Mouse (Mus musculus) kidney, adult 2 months (tissue): ENCODE data around the gene Mrto4. TPM values are rescaled to one million over a fixed set of nuclear protein-coding genes. Genes with fewer than 3 reads are reported as not detected.
A peak's percentile ranks its signal among the peaks of the same experiment; 100 is the strongest.

Source experiments
- DNase-seq: peaks from one replicate; pipeline ENCODE4 v3.0.0; 2021
- H3K27ac ChIP-seq: fragments of 200-500 bp; 2 replicates; pipeline ENCODE4 v1.5.1; 2012; ENCODE audit warnings: low read depth, low read length, control low read depth, inconsistent platforms; ENCODE audit not compliant: insufficient read depth
- H3K27me3 ChIP-seq: fragments of 200-500 bp; replicated peaks from 2 replicates; pipeline ENCODE4 v1.6.1; 2012; ENCODE audit warnings: mild to moderate bottlenecking, moderate library complexity, low read length, inconsistent platforms; ENCODE audit not compliant: control insufficient read depth, insufficient read depth
- H3K36me3 ChIP-seq: fragments of 200-500 bp; 2 replicates; pipeline ENCODE4 v1.6.1; 2012; ENCODE audit warnings: mild to moderate bottlenecking, moderate library complexity, low read length, inconsistent platforms; ENCODE audit not compliant: control insufficient read depth, insufficient read depth
- H3K4me1 ChIP-seq: fragments of 200-500 bp; 2 replicates; pipeline ENCODE4 v1.6.1; 2011; ENCODE audit warnings: low read length; ENCODE audit not compliant: control insufficient read depth, insufficient read depth
- H3K4me3 ChIP-seq: fragments of 200-500 bp; 2 replicates; pipeline ENCODE4 v1.5.1; 2011; ENCODE audit warnings: mild to moderate bottlenecking, low read depth, low read length, control low read depth; ENCODE audit not compliant: insufficient read depth
- CTCF ChIP-seq: fragments of 200-500 bp; conservative IDR thresholded peaks from 2 replicates; pipeline ENCODE4 v1.5.1; 2011; ENCODE audit warnings: low read depth, mild to moderate bottlenecking, control low read depth, low read length, moderate library complexity, mixed read lengths; ENCODE audit not compliant: insufficient read depth, insufficient read length
- POLR2A ChIP-seq: fragments of 200-500 bp; IDR thresholded peaks from one replicate; pipeline ENCODE4 v1.6.1; 2011; ENCODE audit warnings: low read depth, low read length, control low read depth
- WGBS: fragments of 180-500 bp; shearing (Covaris S2); methylation state at CpG from one replicate; pipeline ENCODE4 v1.1.7; 2018; 5-methylcytosine and 5-hydroxymethylcytosine counted together
- polyA plus RNA-seq: library from polyadenylated mRNA; depleted of rRNA; stranded (reverse); fragments of >200 nt; gene quantifications from 2 replicates; pipeline ENCODE4 v1.2.3, GENCODE M21; 2012

The Mrto4 gene
- polyA plus RNA-seq, 1 experiment: 21.2 TPM

DNA sequence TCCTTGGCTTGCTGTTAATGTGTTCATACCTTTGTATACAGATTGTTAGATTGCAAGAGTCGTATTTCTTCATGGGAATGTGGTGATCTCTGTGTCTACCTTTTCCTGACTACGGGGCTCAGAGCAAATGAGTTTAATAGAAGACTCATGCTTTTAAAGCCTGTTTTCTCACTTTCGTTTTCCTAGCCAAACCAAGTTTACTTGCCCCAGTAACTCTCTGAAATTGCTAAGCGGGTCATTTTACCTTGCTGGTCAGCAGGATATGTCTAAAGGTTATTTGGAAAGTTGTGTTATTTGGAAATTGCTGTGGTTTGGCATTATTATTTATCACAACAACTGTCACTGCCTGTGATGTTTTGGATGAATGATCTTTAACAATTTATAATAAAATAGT lies 29.1 kb upstream of the Mrto4 start:
- 9% methylated on average over 4 of the region's 4 CpGs for WGBS

DNA sequence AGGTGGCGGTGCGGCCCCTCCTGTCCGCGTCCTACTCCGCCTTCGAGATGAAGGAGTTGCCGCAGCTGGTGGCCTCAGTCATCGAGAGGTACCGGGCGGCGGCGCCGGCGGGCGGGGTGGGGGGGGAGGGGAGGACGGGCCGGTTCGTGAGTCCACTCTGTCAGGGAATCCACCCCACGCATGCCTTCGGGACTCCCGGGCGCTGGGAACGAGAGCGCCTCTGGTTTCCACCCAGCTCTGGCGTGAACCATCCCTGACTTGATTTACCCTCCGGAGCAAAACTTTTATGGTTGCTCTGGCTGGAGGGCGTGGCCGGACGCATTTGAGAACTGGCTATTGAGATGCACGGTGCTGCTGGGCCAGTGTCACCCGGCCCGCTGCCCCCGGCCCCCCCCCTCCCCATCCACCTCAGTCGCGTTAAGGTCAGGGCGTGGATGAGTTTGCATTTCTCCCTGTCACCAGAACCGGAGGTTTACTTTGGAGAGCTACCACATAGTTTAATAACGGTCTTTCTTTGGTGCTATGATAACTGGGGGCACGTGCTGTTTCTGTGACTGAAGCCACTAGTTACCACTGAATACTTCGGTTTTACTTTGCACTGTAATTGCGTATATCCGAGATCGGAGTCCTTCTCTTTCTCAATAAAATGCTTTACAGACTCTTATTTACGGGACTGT lies 28.5 kb upstream of the Mrto4 start:
- no peaks in the 10 kb centered on the region for H3K36me3 ChIP-seq
- H3K4me3 ChIP-seq: peak overlapping the region; percentile 63
- DNase-seq: no peak
- no peak for TF ChIP-seq POLR2A
- no peak for TF ChIP-seq CTCF
- H3K4me1 ChIP-seq: peaks cover 7% of the 10 kb centered on the region; the same call in 1 of the 2 replicates
- H3K27ac ChIP-seq: 0 out of 2 replicates have a peak overlapping the region, but pooled peaks have one; percentile 24
- WGBS: under 1% methylated on average over 44 of the region's 44 CpGs
- H3K27me3 ChIP-seq: no peaks in the 10 kb centered on the region

More for the DNA sequence above, 29.1 kb upstream of the Mrto4 start:
- no peak overlapping the region for H3K27ac ChIP-seq
- peaks cover 7% of the 10 kb centered on the region; the same call in 1 of the 2 replicates for H3K4me1 ChIP-seq
- no peak overlapping the region; the same call in 1 of the 2 replicates for H3K4me3 ChIP-seq
- H3K27me3 ChIP-seq: no peaks in the 10 kb centered on the region
- no peaks in the 10 kb centered on the region for H3K36me3 ChIP-seq
- DNase-seq: no peak
- TF ChIP-seq CTCF (no peak), POLR2A (no peak)

DNA sequence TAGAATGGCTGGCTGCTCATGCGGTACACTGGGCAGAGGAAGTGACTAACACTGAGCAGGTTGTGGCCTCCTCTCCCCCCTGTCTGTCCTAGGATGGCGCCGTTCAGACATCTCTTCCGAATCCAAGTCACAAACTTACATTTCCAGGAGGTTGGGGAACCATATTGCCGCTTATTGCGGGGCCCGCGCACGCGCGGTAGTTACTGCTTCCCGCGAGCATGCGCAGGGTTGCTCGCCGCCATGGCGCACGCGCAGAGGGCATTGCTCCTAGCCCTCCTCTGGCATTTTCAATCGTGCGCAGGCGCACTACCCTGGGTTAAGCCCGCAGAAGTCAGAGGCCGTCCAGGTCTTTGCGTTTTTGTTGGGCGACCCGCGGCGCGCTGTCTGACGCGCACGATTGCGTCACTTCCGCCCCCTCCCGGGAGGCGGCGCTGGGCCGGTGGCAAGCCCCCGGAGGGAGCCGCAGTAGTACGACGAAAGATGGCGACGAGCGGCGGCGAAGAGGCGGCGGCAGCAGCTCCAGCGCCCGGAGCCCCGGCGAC lies 27.9 kb upstream of the Mrto4 start:
- DNase-seq: peak; percentile 100
- H3K4me3 ChIP-seq: peak overlapping the region; percentile 95
- peak overlapping the region; percentile 76 for H3K27ac ChIP-seq
- H3K4me1 ChIP-seq: peaks cover 7% of the 10 kb centered on the region; the same call in 1 of the 2 replicates
- under 1% methylated on average over 54 of the region's 54 CpGs for WGBS
- H3K36me3 ChIP-seq: no peaks in the 10 kb centered on the region
- H3K27me3 ChIP-seq: no peaks in the 10 kb centered on the region
- TF ChIP-seq POLR2A (peak; percentile 33), CTCF (no peak)

DNA sequence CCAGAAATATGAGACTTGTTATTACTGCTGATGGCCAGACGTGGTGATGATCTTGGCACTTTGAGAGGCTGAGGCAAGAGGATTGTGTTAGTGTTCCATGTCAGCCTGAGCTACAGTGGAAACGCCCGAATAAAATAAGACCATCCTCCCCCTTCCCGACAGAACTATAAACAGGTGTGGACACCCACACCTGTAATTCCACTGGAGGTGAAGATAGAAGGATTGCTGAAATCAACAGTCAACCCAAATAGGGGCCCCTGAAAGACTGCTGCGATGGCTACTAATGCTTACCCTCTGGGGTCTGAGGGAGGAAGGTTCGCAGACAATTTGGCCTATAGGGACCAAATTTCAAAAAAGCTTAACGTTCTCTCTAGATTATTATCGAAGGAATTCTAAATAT lies 27.3 kb upstream of the Mrto4 start:
- no peak overlapping the region for H3K27ac ChIP-seq
- DNase-seq: no peak

DNA sequence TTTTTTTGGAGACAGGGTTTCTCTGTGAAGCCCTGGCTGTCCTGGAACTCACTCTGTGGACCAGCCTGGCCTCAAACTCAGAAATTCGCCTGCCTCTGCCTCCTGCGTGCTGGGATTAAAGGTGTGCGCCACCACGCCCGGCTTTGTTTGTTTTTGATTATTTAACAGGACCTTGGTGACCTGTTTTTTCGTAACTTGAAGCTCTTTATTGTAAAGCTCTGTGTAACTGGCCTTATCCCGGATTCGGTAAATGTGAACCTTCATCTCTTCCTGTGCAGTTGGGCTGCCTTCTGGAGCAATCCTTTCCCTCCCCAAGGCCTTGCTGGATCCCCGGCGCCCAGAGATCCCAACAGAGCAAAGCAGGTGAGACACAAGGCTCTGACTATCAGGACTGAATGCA lies 21.2 kb upstream of the Mrto4 start:
- TF ChIP-seq POLR2A: no peak
- no peak for TF ChIP-seq CTCF
- Histone ChIP-seq H3K27ac (no peak overlapping the region), H3K27me3 (no peaks in the 10 kb centered on the region), H3K4me3 (no peak overlapping the region), H3K36me3 (0 out of 2 replicates have a peak, but pooled peaks cover 2% of the 10 kb centered on the region), H3K4me1 (no peaks in the 10 kb centered on the region)
- WGBS: 87% methylated on average over 10 of the region's 10 CpGs
- no peak for DNase-seq

More for the DNA sequence above, 27.3 kb upstream of the Mrto4 start:
- Histone ChIP-seq H3K36me3 (no peaks in the 10 kb centered on the region), H3K27me3 (no peaks in the 10 kb centered on the region), H3K4me3 (peak overlapping the region; percentile 95), H3K4me1 (peaks cover 7% of the 10 kb centered on the region; the same call in 1 of the 2 replicates)
- 9% methylated on average over 8 of the region's 8 CpGs for WGBS
- TF ChIP-seq POLR2A (no peak), CTCF (no peak)

DNA sequence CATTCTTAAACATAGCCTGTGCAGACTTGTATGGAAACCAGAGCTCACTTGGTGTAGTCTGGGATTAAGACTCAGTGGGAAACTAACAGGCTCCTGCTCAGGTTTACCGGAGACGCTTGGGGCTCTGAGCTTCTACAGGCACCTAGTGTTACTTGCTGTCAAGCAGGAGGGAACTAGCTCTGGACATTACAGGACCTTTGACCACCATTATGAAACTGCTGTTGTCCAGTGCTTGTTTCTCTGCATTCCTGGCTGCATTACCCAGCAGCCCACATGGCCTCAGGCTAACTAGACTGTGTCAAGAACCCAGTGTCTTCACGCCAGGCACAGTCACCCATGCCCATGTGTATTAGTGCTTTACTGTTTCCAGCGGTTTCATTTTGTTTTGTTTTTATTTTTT lies 20.8 kb upstream of the Mrto4 start:
- no peak overlapping the region for H3K27ac ChIP-seq
- H3K27me3 ChIP-seq: no peaks in the 10 kb centered on the region
- peak; percentile 72 for DNase-seq
- H3K36me3 ChIP-seq: 0 out of 2 replicates have a peak, but pooled peaks cover 2% of the 10 kb centered on the region
- H3K4me1 ChIP-seq: no peaks in the 10 kb centered on the region
- H3K4me3 ChIP-seq: no peak overlapping the region
- WGBS: 63% methylated on average over 4 of the region's 4 CpGs
- TF ChIP-seq POLR2A: no peak
- no peak for TF ChIP-seq CTCF

DNA sequence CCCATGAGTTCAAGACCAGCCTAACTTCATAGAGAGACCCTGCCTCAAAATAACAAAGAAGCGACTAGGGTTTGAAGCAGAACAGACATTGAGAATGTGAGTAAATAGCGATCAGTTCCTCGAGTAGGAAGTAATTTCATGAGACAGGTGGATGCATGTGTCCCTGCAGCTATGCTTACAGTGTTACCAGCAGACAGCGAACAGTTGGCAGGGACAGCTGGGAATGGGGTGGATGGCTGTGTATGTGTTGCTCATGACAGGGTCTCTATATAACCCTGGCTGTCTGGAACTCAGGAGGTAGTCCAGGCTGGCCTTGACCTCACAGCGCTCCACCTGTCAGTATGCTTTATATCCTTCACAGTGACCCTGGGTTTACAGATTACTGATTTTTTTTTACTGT lies 15.7 kb upstream of the Mrto4 start:
- H3K4me3 ChIP-seq: no peak overlapping the region
- H3K27ac ChIP-seq: no peak overlapping the region
- 94% methylated on average over 5 of the region's 5 CpGs for WGBS
- no peak for DNase-seq
- no peaks in the 10 kb centered on the region for H3K27me3 ChIP-seq
- 0 out of 2 replicates have a peak, but pooled peaks cover 2% of the 10 kb centered on the region for H3K36me3 ChIP-seq
- H3K4me1 ChIP-seq: no peaks in the 10 kb centered on the region
- no peak for TF ChIP-seq POLR2A
- TF ChIP-seq CTCF: no peak
